Mouse (Mus musculus): Measurements from ENCODE around the gene Map3k15.

The Map3k15 gene

DNA sequence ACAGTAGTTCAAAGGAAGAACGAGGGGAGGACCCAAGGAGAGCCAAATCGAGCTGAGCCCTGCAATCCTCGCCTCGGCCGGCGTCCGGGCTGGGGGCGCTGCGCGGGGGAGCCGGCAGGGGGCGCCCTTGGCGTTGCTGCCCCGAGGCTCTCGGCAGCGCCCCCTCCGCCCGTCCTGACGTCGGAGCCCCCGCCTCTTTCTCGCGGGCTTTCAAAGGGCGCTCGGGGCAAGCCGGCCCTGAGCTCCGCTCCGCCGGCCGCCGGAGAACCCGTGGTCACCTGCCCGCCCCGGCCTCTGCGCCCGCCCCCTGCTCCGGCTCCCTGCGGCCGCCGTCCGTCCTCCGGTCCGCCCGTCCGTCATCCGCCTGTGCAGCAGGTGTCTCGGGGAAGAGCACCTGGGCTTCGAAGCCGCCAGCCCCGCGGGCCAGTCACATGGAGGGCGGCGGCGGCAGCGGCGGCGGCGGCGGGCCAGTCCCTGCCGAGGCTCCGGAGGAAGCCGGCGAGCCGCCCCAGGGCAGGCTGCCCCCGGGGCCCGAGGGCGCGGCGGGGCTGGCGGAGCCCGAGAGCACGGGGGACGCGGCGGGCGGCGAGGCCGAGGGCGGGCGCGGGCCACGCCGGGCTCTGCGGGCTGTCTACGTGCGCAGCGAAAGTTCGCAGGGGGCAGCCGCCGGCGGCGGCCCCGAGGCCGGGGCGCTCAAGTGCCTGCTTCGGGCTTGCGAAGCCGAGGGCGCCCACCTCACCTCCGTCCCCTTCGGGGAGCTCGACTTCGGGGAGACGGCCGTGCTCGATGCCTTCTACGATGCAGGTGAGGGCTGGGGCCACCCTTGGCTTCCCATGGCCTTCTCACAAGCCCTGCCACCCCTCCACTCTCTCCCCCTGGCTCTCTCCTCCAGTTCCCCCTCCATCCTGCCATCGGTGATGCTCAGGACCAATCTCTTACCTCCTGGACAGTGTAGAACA lies at the start of gene Map3k15:
Gene Map3k15 (plus strand): TSS at position 432 of the 959 bp plus-strand sequence.
- DNase-seq (ENCODE audit: low read depth, low spot score), result peak; percentile 8

DNA sequence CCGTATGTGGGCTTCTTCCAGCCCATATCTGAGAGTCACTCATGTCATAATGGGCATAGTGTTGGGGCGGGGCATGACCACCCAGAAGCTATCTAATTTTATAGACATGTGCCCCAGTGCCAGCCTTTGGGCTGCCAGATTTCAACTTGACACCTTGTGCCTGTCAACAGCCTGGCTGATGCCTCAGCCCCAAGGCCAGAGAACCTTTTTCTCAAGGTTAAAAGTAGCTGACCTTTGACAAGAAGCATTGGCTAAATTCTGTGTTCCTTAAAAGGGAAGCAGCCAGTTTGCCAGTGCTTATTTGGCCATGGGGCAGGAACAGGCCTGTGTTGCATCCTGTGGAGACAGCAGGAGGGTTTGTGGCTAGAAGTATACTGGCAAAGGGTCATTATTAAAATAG lies 45.7 kb upstream of the Map3k15 start:
- no peak for DNase-seq (ENCODE audit: low read depth, low spot score)

DNA sequence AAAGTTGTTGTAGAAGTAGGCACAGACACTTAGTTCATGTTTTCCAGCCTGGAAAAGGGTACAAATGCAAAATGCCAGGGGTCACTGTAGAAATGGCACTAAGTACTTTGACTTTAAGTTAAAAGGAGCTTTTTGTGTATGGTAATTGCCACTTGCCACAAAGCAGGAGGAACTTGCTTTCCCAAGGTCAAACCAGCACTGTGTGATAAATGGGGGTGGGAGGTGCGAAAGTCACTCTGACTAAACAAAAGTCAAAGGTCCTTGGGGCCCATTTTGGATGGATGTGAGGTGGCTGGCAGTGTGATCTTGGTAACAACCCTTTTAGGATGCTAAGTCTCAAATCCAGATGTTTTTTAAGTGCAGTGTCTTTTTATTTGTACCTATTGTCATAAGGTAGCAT lies 44.6 kb upstream of the Map3k15 start:
- no peak for DNase-seq (ENCODE audit: low read depth, low spot score)

DNA sequence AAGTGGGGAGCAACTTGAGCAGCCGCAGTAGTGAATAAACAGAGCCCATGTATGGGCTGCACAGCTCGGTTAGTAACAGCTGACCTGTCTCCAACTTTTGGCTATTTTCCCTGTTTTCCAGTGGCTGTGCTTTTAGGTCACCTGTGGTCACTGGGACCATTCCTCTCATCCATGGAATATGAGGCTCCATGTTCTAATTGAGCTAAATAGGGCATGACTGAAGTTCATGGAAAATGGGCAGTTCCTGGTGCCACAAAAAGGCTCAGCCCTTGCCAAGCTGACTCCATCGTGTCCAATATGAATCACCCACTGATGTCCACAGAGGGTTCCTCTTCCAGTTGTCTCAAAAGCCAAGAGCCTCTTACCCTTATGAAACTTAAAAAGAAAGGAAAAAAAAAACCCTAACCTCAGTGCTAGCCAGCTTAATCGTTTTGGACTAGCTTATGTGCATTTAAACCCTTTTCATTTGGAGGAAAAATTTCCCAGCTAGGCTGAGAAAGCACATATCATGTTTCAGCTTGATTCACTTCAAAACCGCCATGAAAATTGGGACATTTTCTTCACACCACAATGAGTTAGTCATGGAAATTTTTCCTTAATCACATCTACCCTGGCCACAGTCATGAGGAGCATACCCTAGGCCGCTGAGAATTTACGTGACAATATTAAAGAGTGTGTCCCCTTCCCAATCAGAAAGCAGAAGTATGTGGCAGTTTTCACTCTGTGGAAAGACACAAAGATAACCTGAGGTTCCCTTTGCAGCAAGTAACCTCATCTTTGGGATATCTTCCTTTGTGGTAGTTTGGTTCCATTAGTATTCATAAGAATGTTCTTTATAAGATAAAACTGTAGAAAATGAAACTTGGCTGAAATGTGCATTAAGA lies 34.4 kb upstream of the Map3k15 start:
- DNase-seq (ENCODE audit: low read depth, low spot score), result no peak

DNA sequence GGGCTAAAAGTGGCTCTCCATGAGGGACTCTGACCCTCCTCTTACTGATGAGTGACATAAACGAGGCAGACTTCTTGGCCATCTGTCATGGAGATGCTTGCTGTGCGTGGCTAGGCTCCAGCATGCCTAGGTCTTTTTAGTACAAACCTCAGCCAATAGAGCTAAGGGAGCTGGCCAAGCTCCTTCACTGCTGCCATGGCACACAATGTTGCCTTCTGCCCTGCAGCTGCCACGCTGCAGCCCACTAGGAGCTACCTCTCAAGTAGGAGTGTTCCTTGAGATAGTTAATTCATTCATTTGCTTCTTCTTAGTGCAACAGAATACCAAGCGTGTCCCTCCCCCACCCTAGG lies 33.8 kb upstream of the Map3k15 start:
- DNase-seq (ENCODE audit: low read depth, low spot score), result no peak

GRCm38 (mm10) chrX:159955433-159955832 lies 32.8 kb upstream of the Map3k15 start:
- DNase-seq (ENCODE audit: low read depth, low spot score), result no peak

GRCm38 (mm10) chrX:159961385-159961784 lies 26.8 kb upstream of the Map3k15 start:
- no peak for DNase-seq (ENCODE audit: low read depth, low spot score)

DNA sequence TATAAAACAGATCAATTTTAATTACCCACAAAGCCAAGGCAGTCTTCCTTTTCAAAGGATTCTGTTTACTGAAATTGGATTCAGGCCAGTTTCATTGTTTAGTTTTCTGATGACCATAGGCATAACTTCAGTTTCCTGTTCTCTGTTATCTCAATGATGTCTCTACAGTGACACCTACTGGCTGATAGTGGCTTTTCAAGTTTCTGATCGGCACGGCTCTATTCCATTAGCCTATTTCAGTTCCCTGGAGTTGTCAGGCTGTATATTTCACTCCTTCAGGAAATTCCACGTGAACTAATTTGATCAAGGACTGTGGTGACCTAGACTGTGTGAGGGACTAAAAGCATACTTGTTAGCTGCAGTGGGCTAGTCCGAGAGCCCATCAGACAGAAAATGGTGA lies 25.0 kb upstream of the Map3k15 start:
- DNase-seq (ENCODE audit: low read depth, low spot score), result peak; percentile 50

- no peak for DNase-seq (ENCODE audit: low read depth, low spot score)
These were observed 24.3 kb upstream of the Map3k15 start for GRCm38 (mm10) chrX:159963925-159964324.

DNA sequence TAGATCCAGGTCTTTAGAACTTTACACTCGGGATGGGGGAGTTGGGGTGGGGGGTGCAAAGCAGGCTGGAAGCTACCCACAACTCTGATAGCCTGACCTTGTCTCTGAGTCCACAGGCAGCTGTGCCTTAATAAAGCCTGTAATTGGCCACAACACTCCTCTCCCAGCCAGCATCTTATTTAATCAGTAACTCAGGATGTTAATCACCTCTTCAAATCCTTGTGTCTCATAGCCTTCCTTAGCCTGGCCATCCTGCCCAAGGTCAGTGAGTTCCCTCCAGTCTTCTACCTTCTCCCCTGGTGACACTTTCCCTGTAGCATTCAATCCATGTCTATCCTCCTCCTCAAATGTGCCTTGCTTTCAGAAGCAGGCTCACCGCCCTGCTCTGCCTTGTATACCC lies 19.2 kb upstream of the Map3k15 start:
- no peak for DNase-seq (ENCODE audit: low read depth, low spot score)

- no peak for DNase-seq (ENCODE audit: low read depth, low spot score)
These were observed 17.0 kb upstream of the Map3k15 start for GRCm38 (mm10) chrX:159971091-159971779.

DNA sequence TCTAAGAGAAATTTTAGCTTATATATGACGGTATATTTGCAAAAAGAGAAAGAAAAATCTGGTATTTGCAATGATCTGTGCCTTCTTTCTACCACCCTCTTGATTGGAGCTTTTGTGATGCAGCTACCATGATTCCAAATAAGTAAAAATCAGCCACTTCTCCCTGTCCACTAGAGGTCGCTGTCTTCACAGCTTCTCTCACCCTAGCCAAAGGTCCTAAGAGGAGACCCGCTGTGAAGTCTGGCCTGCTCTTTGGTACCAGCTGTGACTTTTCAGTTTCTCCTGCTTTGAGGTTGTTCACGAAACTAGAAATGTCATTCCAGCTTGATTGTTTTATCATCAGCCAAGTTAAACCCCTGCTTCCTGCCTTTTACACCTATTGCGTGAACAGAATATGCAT lies 14.5 kb upstream of the Map3k15 start:
- DNase-seq (ENCODE audit: low read depth, low spot score), result peak; percentile 50

- no peak for DNase-seq (ENCODE audit: low read depth, low spot score)
These were observed 12.0 kb upstream of the Map3k15 start for GRCm38 (mm10) chrX:159976243-159976642.

DNA sequence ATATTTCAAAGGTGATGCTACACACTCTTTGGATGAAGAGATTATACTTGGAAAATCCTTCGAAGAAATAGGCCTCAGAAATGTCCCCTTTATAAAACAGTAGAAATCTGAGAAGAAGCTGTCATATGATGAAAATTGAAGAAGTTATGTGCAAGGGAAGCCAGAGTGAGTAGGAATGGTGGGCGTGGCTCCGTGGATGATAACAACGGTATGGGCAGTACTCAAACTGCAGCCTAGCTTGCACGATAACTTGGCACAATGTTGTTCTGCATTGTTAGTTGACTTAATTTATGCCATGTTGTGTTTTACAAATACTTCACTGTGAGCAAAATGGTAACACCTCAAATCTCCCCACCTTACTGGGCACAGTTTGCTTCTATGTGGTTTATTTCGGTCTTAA lies 7.6 kb downstream of the Map3k15 start:
- DNase-seq (ENCODE audit: low read depth, low spot score), result no peak

DNA sequence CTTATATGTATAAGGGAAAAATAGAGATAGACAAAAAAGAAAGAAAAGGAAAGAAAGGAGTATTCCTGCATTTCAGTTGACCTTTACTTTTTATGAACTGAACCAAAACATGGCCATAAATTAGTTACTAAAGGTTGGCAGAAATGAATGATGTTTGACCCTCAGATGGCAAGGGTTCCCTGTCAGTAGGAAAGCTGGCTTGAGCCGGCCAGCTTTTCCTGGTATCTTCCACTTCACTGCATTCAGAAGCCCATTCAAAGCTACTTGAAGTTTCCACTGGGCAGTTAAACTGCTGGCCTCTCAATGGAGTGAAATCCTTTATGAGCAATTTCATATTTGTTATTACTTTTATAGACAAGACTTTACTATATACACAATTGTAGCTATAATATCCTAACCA lies 65.1 kb downstream of the Map3k15 start:
- no peak for DNase-seq (ENCODE audit: low read depth, low spot score)

DNA sequence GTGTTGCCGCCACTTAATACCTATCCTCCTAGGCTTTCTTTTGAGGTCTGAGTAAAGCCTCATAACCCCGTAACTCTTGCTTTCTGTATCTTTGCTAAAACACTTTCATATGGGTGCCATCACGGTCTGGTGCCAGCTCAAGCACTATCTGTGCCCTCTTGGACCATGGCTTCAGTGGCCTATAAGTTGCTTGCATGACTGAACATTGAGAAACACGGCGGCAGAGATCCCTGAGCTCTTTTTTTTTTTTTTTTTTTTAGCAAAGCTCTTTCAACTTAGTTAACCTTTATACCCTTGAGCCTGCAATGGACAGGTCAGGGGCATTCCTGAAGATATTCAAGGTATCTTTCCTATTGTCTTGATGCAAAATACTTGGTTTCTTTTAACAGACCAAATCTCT lies 66.4 kb downstream of the Map3k15 start:
- DNase-seq (ENCODE audit: low read depth, low spot score), result no peak

GRCm38 (mm10) chrX:160091973-160092372 lies 103.7 kb downstream of the Map3k15 start:
- DNase-seq (ENCODE audit: low read depth, low spot score), result no peak

- DNase-seq (ENCODE audit: low read depth, low spot score), result no peak
These were observed 119.6 kb downstream of the Map3k15 start for GRCm38 (mm10) chrX:160107817-160108216.

DNA sequence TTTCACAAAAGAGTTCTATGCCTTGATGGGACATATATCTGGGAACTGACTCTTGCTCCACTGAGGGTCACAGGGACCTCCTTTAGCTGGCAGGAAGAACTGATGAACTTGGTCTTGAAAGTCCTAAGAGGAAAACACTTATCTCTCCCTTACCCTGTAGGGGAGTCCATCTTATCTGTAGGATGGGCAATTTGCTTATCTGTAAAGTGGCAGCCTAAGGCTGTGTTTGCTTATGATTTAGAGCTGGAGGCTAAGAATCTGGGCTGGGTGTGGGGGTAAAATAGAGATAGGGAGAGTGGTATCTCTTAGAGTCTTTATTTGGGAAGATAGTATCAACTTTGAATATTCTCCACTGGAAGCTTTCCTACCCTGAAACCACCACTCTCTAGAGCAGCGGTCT lies 125.5 kb downstream of the Map3k15 start:
- no peak for DNase-seq (ENCODE audit: low read depth, low spot score)

DNA sequence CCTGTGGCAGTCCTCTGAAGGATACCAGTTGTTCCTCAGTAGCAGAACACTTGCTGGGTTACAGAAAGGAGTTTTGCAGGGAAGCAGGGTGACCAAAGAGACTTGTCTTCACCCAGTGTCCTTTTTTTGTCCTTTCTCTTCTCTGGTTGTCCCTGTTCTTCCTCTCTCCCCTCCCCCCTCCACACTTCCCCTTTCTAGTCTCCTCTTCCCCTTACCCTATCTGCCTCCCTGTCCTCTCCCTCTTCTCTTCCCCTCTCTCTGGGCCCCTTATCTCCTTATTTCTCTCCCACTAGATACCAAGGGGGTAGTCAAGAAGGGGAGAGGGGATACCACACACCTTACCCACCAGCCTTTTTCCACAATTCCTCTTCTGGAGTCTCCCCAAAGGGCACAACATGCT lies 127.8 kb downstream of the Map3k15 start:
- no peak for DNase-seq (ENCODE audit: low read depth, low spot score)

- peak; percentile 26 for DNase-seq (ENCODE audit: low read depth, low spot score)
These were observed 128.4 kb downstream of the Map3k15 start for GRCm38 (mm10) chrX:160116658-160117057.
